Mouse (Mus musculus): ENCODE measurements around the gene Abr. TPM values are rescaled to one million over a fixed set of nuclear protein-coding genes. Genes with fewer than 3 reads are reported as not detected.
A peak's percentile ranks its signal among the peaks of the same experiment; 100 is the strongest.

Gene Abr
- polyA plus RNA-seq (2016; fragmentation: Nextera tagmentation; extraction: Ambion mirVana), result 29.9 and 34.2 TPM in 2 replicates

DNA sequence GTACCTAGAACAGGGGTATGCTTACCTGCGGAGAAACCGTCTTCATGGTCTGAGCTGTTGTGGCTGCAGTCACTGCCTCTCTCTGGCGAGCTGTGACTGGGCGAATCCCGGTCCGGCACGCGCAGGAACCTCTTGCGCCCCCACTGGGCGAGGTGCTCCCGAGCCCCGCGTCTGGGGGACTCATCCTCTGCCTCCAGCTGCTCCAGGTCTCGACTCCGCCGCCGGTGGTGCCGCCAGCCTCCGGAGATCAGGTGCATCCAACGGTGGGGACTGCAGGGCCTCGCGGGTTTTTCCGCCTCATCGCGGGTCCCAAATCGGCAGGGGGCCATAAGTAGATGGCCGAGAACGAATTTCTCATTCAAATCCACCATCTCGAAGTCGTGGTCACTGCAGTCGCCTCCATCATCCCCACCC lies at the start of gene Abr:
TSS of gene Abr (minus strand) at position 163 of the 414 bp plus-strand sequence.
- H3K27me3 ChIP-seq (replicated peaks), result peaks cover 24% of the 10 kb centered on the region
- peak within 1 kb of the TSS; percentile 76 for H3K4me3 ChIP-seq
- 0% methylated on average over 31 of the region's 31 CpGs for WGBS
- ATAC-seq (ENCODE audit: insufficient number of reproducible peaks, low FRiP score), result peak; percentile 46; the same call in 1 of the 2 replicates
- peak within 1 kb of the TSS; percentile 78 for H3K9ac ChIP-seq
- peaks cover 15% of the 10 kb centered on the region for H3K4me1 ChIP-seq (replicated peaks)
- no peaks in the 10 kb centered on the region for H3K36me3 ChIP-seq
- peak within 1 kb of the TSS; percentile 96 for H3K4me2 ChIP-seq
- H3K9me3 ChIP-seq (replicated peaks), result no peaks in the 10 kb centered on the region
- H3K27ac ChIP-seq (ENCODE audit: poor library complexity, severe bottlenecking), result no peak within 1 kb of the TSS

DNA sequence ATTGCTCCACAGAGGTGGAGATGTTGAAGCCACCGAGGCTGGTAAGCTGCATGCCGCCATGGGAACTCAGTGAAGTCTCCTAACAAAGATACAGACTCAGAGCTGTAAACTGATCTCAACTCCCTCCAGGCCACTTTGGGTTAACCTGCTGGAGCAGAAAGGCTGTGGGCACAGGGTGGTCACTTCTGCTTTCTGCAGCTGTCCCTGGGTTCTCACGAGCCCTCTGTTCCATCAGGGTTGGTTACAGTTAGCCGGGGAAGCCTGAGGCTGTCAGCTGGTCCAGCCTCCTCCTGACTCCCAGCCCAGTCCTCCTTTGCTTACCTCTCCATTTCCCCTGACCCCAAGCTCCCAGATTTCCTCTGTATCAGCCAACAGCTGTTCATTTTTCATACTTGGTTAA lies 45.7 kb upstream of the Abr start:
- 17% methylated on average over 4 of the region's 4 CpGs for WGBS
- H3K4me2 ChIP-seq, result no peak overlapping the region
- no peaks in the 10 kb centered on the region for H3K36me3 ChIP-seq
- H3K9ac ChIP-seq, result no peak overlapping the region
- ATAC-seq (ENCODE audit: insufficient number of reproducible peaks, low FRiP score), result no peak
- H3K9me3 ChIP-seq (replicated peaks), result no peaks in the 10 kb centered on the region
- H3K4me3 ChIP-seq, result no peak overlapping the region
- peaks cover 85% of the 10 kb centered on the region for H3K27me3 ChIP-seq (replicated peaks)
- H3K4me1 ChIP-seq (replicated peaks), result peaks cover 10% of the 10 kb centered on the region
- no peak overlapping the region for H3K27ac ChIP-seq (ENCODE audit: poor library complexity, severe bottlenecking)

DNA sequence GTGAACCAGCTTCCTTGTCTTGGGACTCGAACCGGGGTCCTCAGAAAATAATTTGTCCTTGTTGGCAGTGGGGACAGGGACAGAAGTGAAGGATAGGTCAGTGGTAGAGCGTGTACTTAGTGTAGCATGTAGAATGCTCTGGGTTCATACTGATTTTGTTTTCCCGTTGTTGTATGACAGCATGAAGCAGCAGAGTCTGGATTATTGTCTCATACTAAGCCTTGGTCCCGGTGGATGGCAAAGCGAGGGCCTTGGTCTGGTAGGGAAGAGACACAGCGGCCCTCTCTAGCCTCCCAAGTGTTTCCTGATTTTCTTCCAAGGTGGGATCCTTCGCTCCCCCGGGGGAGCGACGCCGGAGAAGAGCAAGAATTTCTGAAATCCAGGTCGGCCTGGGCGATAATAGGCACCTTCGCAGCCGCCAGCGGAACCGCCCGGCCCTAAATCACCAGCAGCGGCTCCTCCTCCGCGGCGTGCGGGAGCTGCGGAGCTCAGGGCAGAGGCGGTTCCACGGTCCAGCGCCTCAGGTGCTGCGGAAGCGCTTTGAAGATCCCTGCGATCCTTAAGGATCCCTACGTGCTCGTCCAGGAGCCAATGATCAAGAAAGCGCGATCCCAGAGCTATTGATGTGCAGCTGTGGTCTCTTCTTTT lies 44.0 kb upstream of the Abr start:
- Histone ChIP-seq H3K9me3 (replicated peaks) (no peaks in the 10 kb centered on the region), H3K27me3 (replicated peaks) (peaks cover 68% of the 10 kb centered on the region), H3K27ac (ENCODE audit: poor library complexity, severe bottlenecking) (no peak overlapping the region), H3K36me3 (no peaks in the 10 kb centered on the region), H3K9ac (no peak overlapping the region; the same call in 1 of the 2 replicates), H3K4me3 (peak overlapping the region; percentile 38), H3K4me2 (peak overlapping the region; percentile 66), H3K4me1 (replicated peaks) (peaks cover 3% of the 10 kb centered on the region; the same call in 1 of the 2 replicates)
- no peak for ATAC-seq (ENCODE audit: insufficient number of reproducible peaks, low FRiP score)
- WGBS, result 8% methylated on average over 35 of the region's 35 CpGs

DNA sequence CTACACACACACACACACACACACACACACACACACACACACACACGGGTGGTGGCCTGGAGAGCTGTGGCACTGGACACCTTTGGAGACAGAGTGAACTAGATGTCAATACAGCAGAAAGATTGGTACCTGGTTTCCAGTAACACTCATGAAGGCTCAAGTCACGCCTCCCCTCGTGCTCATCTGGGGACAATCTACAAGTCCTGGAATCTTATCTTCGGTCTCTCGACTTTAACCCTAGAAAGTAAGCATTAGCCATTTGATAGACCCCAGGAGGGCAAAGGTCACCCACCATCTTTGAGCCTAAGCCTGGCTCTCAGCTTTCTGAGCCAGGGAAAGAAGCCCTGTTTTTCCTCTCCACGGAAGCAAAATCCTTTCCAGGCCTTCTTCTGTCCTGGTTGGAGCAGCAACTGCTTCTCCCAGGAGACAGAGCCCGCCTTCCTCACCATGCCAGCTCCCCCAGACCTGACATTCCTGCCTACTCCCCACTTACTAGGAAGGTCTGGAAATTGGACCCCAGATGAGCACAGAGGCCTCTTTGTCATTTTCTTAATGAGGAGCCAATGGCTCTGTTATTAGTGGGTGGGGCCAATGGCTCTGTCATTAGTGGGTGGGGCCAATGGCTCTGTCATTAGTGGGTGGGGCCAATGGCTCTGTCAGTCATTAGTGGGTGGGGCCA lies 39.8 kb upstream of the Abr start:
- no peaks in the 10 kb centered on the region for H3K9me3 ChIP-seq (replicated peaks)
- ATAC-seq (ENCODE audit: insufficient number of reproducible peaks, low FRiP score), result no peak
- no peak overlapping the region for H3K9ac ChIP-seq
- peaks cover 3% of the 10 kb centered on the region; the same call in 1 of the 2 replicates for H3K4me1 ChIP-seq (replicated peaks)
- H3K4me2 ChIP-seq, result no peak overlapping the region
- H3K4me3 ChIP-seq, result no peak overlapping the region
- H3K27ac ChIP-seq (ENCODE audit: poor library complexity, severe bottlenecking), result no peak overlapping the region
- WGBS, result 53% methylated on average over 7 of the region's 7 CpGs
- H3K27me3 ChIP-seq (replicated peaks), result peaks cover 43% of the 10 kb centered on the region
- no peaks in the 10 kb centered on the region for H3K36me3 ChIP-seq

DNA sequence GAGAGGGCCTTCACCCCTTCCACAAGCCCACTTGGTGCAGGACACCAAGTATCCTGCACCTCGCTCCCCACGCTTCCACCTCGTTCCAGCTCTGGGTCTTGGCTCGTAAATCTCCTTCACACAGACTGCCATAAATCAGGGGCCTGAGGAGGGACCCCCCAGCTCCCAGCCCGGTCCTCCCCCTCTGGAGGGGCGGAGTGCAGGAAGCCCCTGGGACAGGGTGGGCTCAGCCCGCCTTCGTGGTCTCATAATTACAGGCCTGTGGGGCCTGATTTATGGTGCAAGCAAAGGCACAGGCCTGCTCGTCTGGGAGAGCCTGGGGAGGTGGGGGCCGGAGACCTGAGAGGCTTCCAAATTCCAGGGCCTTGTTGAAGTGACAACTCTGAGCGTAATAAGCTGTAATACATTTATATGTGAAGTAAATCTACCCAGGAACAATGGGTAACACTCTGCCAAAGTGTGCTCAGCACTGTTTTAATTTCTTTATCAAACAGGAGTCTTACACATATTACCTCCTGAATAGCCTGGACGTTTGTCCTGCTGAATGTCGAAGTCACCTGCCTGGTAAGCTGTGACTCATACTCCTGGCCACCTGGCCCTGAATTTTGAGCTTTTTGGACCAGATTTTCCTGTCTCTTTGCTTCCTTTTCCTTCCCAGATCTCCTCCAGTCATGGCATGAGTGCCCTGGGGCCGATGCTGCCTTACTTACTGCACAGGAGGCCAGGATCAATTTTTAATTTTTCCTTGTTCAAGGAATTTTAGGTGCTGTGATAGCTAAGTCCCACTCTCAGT lies 37.2 kb upstream of the Abr start:
- no peak for ATAC-seq (ENCODE audit: insufficient number of reproducible peaks, low FRiP score)
- no peak overlapping the region for H3K27ac ChIP-seq (ENCODE audit: poor library complexity, severe bottlenecking)
- H3K4me3 ChIP-seq, result no peak overlapping the region
- no peaks in the 10 kb centered on the region for H3K9me3 ChIP-seq (replicated peaks)
- peaks cover 25% of the 10 kb centered on the region for H3K27me3 ChIP-seq (replicated peaks)
- no peaks in the 10 kb centered on the region for H3K36me3 ChIP-seq
- no peak overlapping the region for H3K4me2 ChIP-seq
- H3K9ac ChIP-seq, result no peak overlapping the region
- WGBS, result 70% methylated on average over 14 of the region's 14 CpGs
- no peaks in the 10 kb centered on the region for H3K4me1 ChIP-seq (replicated peaks)

DNA sequence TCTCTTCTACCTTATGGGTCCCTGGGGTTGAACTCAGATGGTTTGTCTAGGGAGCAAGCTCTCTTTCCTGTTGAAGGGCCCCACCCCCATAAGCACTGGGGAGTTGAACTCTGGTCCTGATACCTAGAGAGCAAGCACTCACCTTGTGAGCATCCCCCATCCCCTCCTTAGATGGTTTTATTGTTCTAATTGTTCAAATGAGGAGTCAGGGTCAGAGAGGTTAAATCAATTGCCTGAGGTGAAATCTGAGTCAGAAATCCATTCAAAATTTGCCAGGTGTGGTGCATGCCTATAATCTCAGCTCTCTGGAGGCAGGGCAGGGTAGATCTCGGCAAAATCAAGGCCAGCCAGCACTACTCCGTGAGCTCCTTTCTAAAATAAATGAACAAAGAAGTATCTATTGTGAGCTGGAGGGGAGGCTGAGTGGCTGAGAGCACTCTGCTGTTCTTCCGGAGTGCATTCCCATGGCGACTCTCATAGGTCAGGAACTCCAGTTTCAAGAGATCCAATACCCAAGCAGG lies 35.4 kb upstream of the Abr start:
- no peak overlapping the region for H3K9ac ChIP-seq
- H3K36me3 ChIP-seq, result no peaks in the 10 kb centered on the region
- no peak overlapping the region for H3K27ac ChIP-seq (ENCODE audit: poor library complexity, severe bottlenecking)
- no peaks in the 10 kb centered on the region for H3K9me3 ChIP-seq (replicated peaks)
- H3K4me1 ChIP-seq (replicated peaks), result no peaks in the 10 kb centered on the region
- ATAC-seq (ENCODE audit: insufficient number of reproducible peaks, low FRiP score), result no peak
- no peak overlapping the region for H3K4me3 ChIP-seq
- no peak overlapping the region for H3K4me2 ChIP-seq
- peaks cover 16% of the 10 kb centered on the region; the same call in 1 of the 2 replicates for H3K27me3 ChIP-seq (replicated peaks)
- WGBS, result 57% methylated on average over 4 of the region's 4 CpGs

DNA sequence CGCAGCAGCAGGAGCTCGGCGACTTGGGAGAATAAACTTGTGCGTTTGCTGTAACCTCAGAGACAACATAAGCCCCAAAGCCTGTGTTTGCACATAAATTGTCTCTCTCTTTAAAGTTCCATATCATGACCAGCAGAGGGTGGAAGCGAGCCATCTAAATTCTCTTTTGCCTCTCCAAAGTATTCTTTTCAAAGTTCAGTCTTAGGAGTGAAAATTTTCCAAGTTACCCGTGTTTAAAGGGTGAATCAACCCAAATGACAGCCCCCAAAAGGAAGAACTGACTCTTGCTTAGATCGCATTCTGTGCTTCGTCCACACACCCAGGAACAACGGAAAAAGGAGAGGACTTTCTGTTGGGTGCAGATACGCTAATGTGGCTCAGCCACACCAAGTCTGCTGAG lies 33.0 kb upstream of the Abr start:
- H3K9me3 ChIP-seq (replicated peaks), result no peaks in the 10 kb centered on the region
- H3K4me1 ChIP-seq (replicated peaks), result no peaks in the 10 kb centered on the region
- H3K27me3 ChIP-seq (replicated peaks), result peaks cover 20% of the 10 kb centered on the region; the same call in 1 of the 2 replicates
- H3K27ac ChIP-seq (ENCODE audit: poor library complexity, severe bottlenecking), result no peak overlapping the region
- no peak overlapping the region for H3K9ac ChIP-seq
- WGBS, result 9% methylated on average over 10 of the region's 10 CpGs
- H3K4me2 ChIP-seq, result peak overlapping the region; percentile 57
- no peaks in the 10 kb centered on the region for H3K36me3 ChIP-seq
- ATAC-seq (ENCODE audit: insufficient number of reproducible peaks, low FRiP score), result no peak
- H3K4me3 ChIP-seq, result no peak overlapping the region

DNA sequence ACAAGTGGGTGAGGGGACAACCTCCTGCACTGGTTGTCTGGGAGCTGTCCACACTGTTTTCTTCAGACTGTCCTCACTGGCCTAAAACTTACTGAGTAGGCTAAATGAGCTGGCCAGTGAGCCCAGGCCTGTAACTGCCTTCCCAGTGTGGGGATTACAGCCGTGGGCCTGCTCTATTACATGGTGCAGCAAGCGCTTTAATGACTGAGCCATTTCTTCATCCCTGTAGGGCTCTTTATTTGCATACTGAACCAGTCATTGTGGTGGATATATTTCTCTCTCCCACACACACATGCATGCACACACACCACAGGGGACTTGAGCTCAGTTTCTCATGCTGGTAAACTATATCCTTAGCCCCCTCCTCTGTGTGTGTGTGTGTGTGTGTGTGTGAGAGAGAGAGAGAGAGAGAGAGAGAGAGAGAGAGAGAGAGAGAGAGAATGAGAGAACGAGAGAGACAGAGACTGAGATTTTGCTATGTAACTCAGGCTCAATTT lies 30.8 kb upstream of the Abr start:
- Histone ChIP-seq H3K9ac (no peak overlapping the region), H3K36me3 (no peaks in the 10 kb centered on the region), H3K27me3 (replicated peaks) (peaks cover 15% of the 10 kb centered on the region; the same call in 1 of the 2 replicates), H3K9me3 (replicated peaks) (no peaks in the 10 kb centered on the region), H3K4me3 (no peak overlapping the region), H3K4me1 (replicated peaks) (no peaks in the 10 kb centered on the region), H3K4me2 (no peak overlapping the region), H3K27ac (ENCODE audit: poor library complexity, severe bottlenecking) (no peak overlapping the region)
- WGBS, result 61% methylated on average over 3 of the region's 3 CpGs
- ATAC-seq (ENCODE audit: insufficient number of reproducible peaks, low FRiP score), result no peak

DNA sequence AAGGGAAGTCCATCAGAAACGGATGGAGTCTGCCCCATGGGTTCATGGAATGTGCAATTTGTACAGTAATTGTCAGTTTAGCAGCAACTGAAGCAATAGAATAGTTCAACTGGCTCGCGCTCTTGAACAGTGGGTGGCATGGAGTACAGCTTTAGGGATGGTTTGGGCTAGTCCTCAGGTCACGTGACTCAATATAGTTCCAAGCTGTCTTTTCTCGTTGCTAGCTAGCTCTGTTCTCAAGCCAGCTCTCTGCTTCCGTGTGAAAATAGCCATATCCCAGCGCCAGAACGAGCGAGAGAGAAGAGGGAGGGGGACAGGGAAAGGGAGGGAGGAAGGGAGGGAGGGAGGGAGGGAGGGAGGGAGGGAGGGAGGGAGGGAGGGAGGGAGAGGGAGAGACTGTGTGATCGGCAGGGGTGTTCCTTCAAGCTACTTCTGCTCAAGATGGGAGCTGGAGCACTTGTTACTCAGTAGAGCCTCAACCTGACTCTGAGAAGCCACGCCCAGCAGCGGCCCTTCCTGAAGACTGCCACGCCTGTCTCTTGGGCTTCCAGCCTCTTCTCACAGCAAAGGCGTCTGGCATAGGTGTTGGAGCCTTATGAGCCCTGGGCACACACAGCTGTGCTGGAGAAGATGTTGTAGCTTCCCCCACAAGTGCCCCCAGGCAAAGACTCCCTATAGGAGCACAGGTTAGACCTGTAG lies 28.9 kb upstream of the Abr start:
- Histone ChIP-seq H3K9me3 (replicated peaks) (no peaks in the 10 kb centered on the region), H3K36me3 (no peaks in the 10 kb centered on the region), H3K4me3 (no peak overlapping the region), H3K4me2 (no peak overlapping the region), H3K4me1 (replicated peaks) (peaks cover 8% of the 10 kb centered on the region), H3K27ac (ENCODE audit: poor library complexity, severe bottlenecking) (no peak overlapping the region), H3K27me3 (replicated peaks) (0 out of 2 replicates have a peak, but pooled peaks cover 5% of the 10 kb centered on the region), H3K9ac (no peak overlapping the region)
- no peak for ATAC-seq (ENCODE audit: insufficient number of reproducible peaks, low FRiP score)
- WGBS, result 54% methylated on average over 11 of the region's 14 CpGs

DNA sequence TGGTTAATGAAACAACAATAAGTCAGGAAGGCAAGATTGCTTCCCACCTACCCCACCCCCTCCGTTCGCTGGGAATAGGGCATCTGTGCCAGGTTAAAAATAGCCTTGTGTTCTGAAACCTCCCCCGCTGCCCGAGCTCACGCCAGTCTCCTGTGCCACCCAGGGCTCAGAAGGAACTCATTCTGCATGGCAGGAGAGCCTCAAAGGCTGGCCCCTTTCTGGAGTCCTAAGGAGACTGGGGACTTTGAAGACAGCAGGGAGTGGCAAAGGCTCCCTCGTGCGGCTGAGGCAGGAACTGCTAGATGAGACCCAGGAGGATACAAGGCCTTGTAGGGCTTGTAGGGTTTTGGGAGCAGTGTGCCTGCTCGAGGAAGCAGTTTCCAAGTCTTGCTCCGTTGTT lies 25.4 kb upstream of the Abr start:
- ATAC-seq (ENCODE audit: insufficient number of reproducible peaks, low FRiP score), result no peak
- Histone ChIP-seq H3K9ac (no peak overlapping the region), H3K4me2 (peak overlapping the region; percentile 61), H3K9me3 (replicated peaks) (no peaks in the 10 kb centered on the region), H3K4me1 (replicated peaks) (peaks cover 12% of the 10 kb centered on the region), H3K27ac (ENCODE audit: poor library complexity, severe bottlenecking) (no peak overlapping the region), H3K27me3 (replicated peaks) (peaks cover 17% of the 10 kb centered on the region), H3K36me3 (no peaks in the 10 kb centered on the region), H3K4me3 (peak overlapping the region; percentile 12)
- 3% methylated on average over 9 of the region's 9 CpGs for WGBS

Data from heart, embryonic 12.5 days (tissue).